Mouse (Mus musculus) forebrain, embryonic 10.5 days (tissue): ENCODE measurements around the gene Tgfbr2. TPM values are rescaled to one million over a fixed set of nuclear protein-coding genes. Genes with fewer than 3 reads are reported as not detected.

Source experiments
- DNase-seq: peaks from one replicate; pipeline ENCODE4 v3.0.0-alpha.2; 2017; ENCODE audit warnings: low spot score; ENCODE audit errors: extremely low spot score
- H3K27ac ChIP-seq: fragments of 300-500 bp; sonication (generic); 2 replicates; pipeline ENCODE4 v1.5.1; 2016; ENCODE audit warnings: mild to moderate bottlenecking
- H3K27me3 ChIP-seq: fragments of 300-500 bp; sonication (generic); 2 replicates; pipeline ENCODE4 v1.6.1; 2016; ENCODE audit warnings: mild to moderate bottlenecking; ENCODE audit not compliant: poor library complexity, severe bottlenecking
- H3K36me3 ChIP-seq: fragments of 300-500 bp; sonication (generic); replicated peaks from 2 replicates; pipeline ENCODE4 v1.6.1; 2016; ENCODE audit warnings: mild to moderate bottlenecking, moderate library complexity
- H3K4me1 ChIP-seq: fragments of 300-500 bp; sonication (generic); 2 replicates; pipeline ENCODE4 v1.6.1; 2016
- H3K4me3 ChIP-seq: fragments of 300-500 bp; sonication (generic); 2 replicates; pipeline ENCODE4 v1.5.1; 2016; ENCODE audit warnings: mild to moderate bottlenecking, moderate library complexity
- H3K9me3 ChIP-seq: fragments of 300-500 bp; sonication (generic); 2 replicates; pipeline ENCODE4 v1.6.1; 2016; ENCODE audit warnings: mild to moderate bottlenecking, moderate library complexity
- WGBS: fragments of 180-500 bp; shearing (Covaris S2); methylation state at CpG from one replicate; pipeline ENCODE4 v1.1.7; 2016; 5-methylcytosine and 5-hydroxymethylcytosine counted together
- polyA plus RNA-seq: library from polyadenylated mRNA; unstranded; fragments of >200 nt; fragmentation: Nextera tagmentation; extraction: Ambion mirVana; gene quantifications from 2 replicates; pipeline ENCODE4 v1.2.1, GENCODE M21; 2016

The Tgfbr2 gene
- polyA plus RNA-seq, 1 experiment from 2014 or later = 5.5 TPM

- peak overlapping the region; percentile 2; the same call in 1 of the 2 replicates for H3K27ac ChIP-seq
- no peaks in the 10 kb centered on the region for H3K36me3 ChIP-seq
- H3K27me3 ChIP-seq = no peaks in the 10 kb centered on the region
- DNase-seq = peak; percentile 26
- no peak overlapping the region for H3K4me3 ChIP-seq
- H3K4me1 ChIP-seq = peaks cover 24% of the 10 kb centered on the region
- H3K9me3 ChIP-seq = no peaks in the 10 kb centered on the region
- WGBS = 69% methylated on average over 11 of the region's 11 CpGs
These were observed 36.5 kb downstream of the Tgfbr2 start for GRCm38 (mm10) chr9:116138595-116139134.

GRCm38 (mm10) chr9:116137645-116138044, 37.5 kb downstream of the Tgfbr2 start:
- WGBS = 88% methylated on average over 3 of the region's 3 CpGs
- DNase-seq = no peak
- Histone ChIP-seq H3K36me3 (no peaks in the 10 kb centered on the region), H3K27ac (no peak overlapping the region), H3K27me3 (no peaks in the 10 kb centered on the region), H3K9me3 (no peaks in the 10 kb centered on the region), H3K4me3 (no peak overlapping the region), H3K4me1 (peaks cover 29% of the 10 kb centered on the region)

DNA sequence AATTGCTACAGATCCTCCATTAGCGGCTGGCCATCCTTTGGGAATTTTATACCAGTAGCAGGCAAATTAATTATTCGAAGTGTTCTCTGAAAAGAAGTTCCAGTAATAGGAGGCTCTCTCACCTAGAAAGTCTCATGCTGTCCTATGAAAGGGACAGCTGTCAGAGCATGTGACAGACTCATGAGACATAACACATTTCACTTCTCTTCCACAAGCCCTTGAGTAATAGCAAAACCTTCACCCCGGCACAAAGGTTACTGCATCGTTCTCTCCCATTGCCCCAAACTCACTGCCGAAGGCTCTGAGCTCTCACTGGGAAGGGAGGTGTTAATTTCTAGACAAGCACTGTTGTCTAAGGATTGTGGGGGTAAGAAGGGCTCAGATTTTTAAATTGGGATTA, 38.3 kb downstream of the Tgfbr2 start:
- no peak for DNase-seq
- WGBS = 91% methylated on average over 5 of the region's 5 CpGs
- Histone ChIP-seq H3K27ac (no peak overlapping the region), H3K4me3 (no peak overlapping the region), H3K27me3 (no peaks in the 10 kb centered on the region), H3K9me3 (no peaks in the 10 kb centered on the region), H3K4me1 (peaks cover 29% of the 10 kb centered on the region), H3K36me3 (no peaks in the 10 kb centered on the region)

GRCm38 (mm10) chr9:116136146-116136545, 39.0 kb downstream of the Tgfbr2 start:
- Histone ChIP-seq H3K27ac (no peak overlapping the region), H3K4me3 (no peak overlapping the region), H3K36me3 (no peaks in the 10 kb centered on the region), H3K27me3 (no peaks in the 10 kb centered on the region), H3K9me3 (no peaks in the 10 kb centered on the region), H3K4me1 (peaks cover 29% of the 10 kb centered on the region)
- no peak for DNase-seq
- WGBS = 75% methylated on average over 6 of the region's 6 CpGs

- WGBS = 84% methylated on average over 2 of the region's 2 CpGs
- Histone ChIP-seq H3K27ac (no peak overlapping the region), H3K4me1 (peaks cover 23% of the 10 kb centered on the region), H3K36me3 (no peaks in the 10 kb centered on the region), H3K9me3 (no peaks in the 10 kb centered on the region), H3K4me3 (no peak overlapping the region), H3K27me3 (no peaks in the 10 kb centered on the region)
- DNase-seq = no peak
These were observed 40.7 kb downstream of the Tgfbr2 start for GRCm38 (mm10) chr9:116134488-116134887.

- WGBS = 60% methylated on average over 6 of the region's 6 CpGs
- peaks cover 25% of the 10 kb centered on the region for H3K4me1 ChIP-seq
- no peak overlapping the region for H3K27ac ChIP-seq
- H3K4me3 ChIP-seq = no peak overlapping the region
- no peaks in the 10 kb centered on the region for H3K27me3 ChIP-seq
- no peaks in the 10 kb centered on the region for H3K9me3 ChIP-seq
- DNase-seq = no peak
- no peaks in the 10 kb centered on the region for H3K36me3 ChIP-seq
These were observed 41.7 kb downstream of the Tgfbr2 start for GRCm38 (mm10) chr9:116133312-116133980.

GRCm38 (mm10) chr9:116128886-116129285, 46.3 kb downstream of the Tgfbr2 start:
- Histone ChIP-seq H3K4me1 (peaks cover 20% of the 10 kb centered on the region), H3K27me3 (peaks cover 10% of the 10 kb centered on the region), H3K36me3 (0 out of 2 replicates have a peak, but pooled peaks cover 2% of the 10 kb centered on the region), H3K9me3 (no peaks in the 10 kb centered on the region), H3K27ac (no peak overlapping the region), H3K4me3 (no peak overlapping the region)
- DNase-seq = no peak
- WGBS = 54% methylated on average over 3 of the region's 3 CpGs

DNA sequence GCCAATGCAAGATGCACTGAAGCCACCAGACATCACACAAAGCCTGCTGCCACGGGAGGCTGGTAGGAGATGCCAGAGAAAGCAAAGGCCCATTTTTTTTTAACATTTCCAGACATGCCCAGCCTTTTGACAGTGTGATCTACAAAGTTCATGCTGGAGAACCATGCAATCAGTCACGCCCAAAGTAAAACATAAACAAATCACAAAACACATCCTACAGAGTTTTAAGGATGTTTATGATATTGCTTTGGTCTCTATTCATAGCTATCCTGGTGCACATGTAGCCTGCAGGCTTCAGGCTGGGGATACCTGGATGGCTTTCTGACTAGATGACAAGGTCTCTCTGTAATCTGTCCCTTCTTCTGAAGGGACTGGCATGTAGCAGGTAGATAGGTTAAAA, 46.8 kb downstream of the Tgfbr2 start:
- Histone ChIP-seq H3K4me1 (peaks cover 18% of the 10 kb centered on the region), H3K36me3 (0 out of 2 replicates have a peak, but pooled peaks cover 2% of the 10 kb centered on the region), H3K27ac (no peak overlapping the region), H3K4me3 (no peak overlapping the region), H3K9me3 (no peaks in the 10 kb centered on the region), H3K27me3 (peaks cover 10% of the 10 kb centered on the region)
- WGBS = 87% methylated on average over 2 of the region's 2 CpGs
- no peak for DNase-seq

GRCm38 (mm10) chr9:116126494-116126893, 48.7 kb downstream of the Tgfbr2 start:
- H3K4me3 ChIP-seq = no peak overlapping the region
- H3K36me3 ChIP-seq = 0 out of 2 replicates have a peak, but pooled peaks cover 2% of the 10 kb centered on the region
- DNase-seq = no peak
- no peaks in the 10 kb centered on the region for H3K9me3 ChIP-seq
- peaks cover 19% of the 10 kb centered on the region for H3K4me1 ChIP-seq
- H3K27me3 ChIP-seq = peaks cover 10% of the 10 kb centered on the region
- WGBS = 51% methylated on average over 4 of the region's 4 CpGs
- H3K27ac ChIP-seq = no peak overlapping the region

DNA sequence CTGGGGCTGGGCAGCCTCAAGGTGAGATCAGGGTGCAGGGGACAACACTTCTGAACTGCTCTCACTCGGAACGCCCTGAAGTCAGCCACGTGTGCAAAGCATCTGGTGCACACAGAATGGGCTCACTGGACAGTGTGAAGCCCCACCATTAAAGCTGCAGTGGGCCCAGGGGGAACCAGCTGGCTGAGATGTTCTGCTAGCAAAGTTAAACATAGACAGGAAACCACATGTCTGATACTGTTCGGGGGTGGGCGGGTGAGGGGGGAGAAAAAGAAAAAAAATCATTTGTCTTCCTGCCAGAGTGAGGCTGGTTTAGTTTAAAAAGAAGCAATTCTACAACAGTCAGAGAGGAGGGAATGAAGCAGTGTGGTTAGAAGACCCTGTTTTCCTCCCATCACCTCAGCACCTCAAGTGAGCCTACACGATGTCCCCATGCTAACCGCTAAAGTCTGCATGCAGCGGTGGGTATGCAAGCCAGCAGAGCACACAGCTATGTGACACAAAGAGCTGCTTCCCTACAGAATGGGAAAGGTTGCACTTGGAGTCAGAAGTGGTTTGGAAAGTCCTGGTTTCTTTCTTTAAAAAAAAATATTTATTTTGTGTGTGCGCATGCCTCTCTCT, 52.1 kb downstream of the Tgfbr2 start:
- H3K4me1 ChIP-seq = peaks cover 33% of the 10 kb centered on the region
- H3K27ac ChIP-seq = no peak overlapping the region
- peaks cover 10% of the 10 kb centered on the region for H3K27me3 ChIP-seq
- H3K4me3 ChIP-seq = no peak overlapping the region
- 76% methylated on average over 9 of the region's 9 CpGs for WGBS
- H3K36me3 ChIP-seq = 0 out of 2 replicates have a peak, but pooled peaks cover 2% of the 10 kb centered on the region
- H3K9me3 ChIP-seq = no peaks in the 10 kb centered on the region
- DNase-seq = no peak

DNA sequence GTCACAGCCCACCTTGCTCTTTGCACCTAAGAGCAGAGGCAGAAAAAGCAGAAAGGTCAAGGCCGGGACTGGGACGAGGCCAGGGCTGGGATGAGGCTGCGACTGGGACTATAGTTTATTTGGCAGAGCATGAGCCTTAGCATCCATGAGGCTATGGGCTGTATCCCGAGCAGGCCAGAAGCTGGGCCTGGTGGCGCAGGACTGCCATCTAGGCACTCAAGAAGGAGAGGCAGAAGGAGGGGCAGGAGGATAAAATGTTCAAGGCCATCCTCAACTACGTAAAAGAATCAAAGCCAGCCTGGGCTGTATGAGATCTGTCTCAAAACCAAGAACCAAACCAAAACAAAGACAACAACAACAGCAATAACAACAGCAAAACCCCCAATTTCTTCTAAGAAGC, 52.6 kb downstream of the Tgfbr2 start:
- Histone ChIP-seq H3K4me1 (peaks cover 34% of the 10 kb centered on the region), H3K36me3 (0 out of 2 replicates have a peak, but pooled peaks cover 2% of the 10 kb centered on the region), H3K4me3 (no peak overlapping the region), H3K9me3 (no peaks in the 10 kb centered on the region), H3K27ac (no peak overlapping the region), H3K27me3 (peaks cover 10% of the 10 kb centered on the region)
- DNase-seq = no peak
- 76% methylated on average over 6 of the region's 6 CpGs for WGBS

- Histone ChIP-seq H3K27me3 (peaks cover 10% of the 10 kb centered on the region), H3K9me3 (no peaks in the 10 kb centered on the region), H3K27ac (no peak overlapping the region), H3K4me3 (no peak overlapping the region), H3K4me1 (peaks cover 29% of the 10 kb centered on the region), H3K36me3 (0 out of 2 replicates have a peak, but pooled peaks cover 2% of the 10 kb centered on the region)
- no peak for DNase-seq
- 90% methylated on average over 7 of the region's 7 CpGs for WGBS
These were observed 53.7 kb downstream of the Tgfbr2 start for GRCm38 (mm10) chr9:116121472-116121871.

DNA sequence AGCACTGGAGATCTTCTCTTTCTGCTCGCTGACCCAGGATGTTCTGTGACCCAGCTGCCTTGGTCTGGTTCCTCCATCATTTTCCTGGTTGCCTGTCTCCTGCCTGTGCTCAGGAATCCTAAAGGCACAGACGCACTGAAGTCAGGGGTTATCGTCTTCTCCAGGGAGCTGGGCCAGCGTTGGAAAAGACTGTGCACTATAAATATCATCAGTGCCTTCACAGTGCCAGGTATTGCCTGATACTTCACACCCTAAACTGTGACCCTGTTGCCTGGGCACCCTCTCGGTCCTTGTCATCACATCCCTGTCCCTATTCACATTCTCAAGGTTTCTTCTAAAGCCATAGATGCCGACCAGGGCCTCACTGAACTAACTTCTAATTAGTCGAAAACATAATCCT, 55.2 kb downstream of the Tgfbr2 start:
- Histone ChIP-seq H3K4me3 (no peak overlapping the region), H3K27me3 (peaks cover 5% of the 10 kb centered on the region), H3K4me1 (peaks cover 23% of the 10 kb centered on the region), H3K9me3 (no peaks in the 10 kb centered on the region), H3K27ac (no peak overlapping the region), H3K36me3 (0 out of 2 replicates have a peak, but pooled peaks cover 2% of the 10 kb centered on the region)
- WGBS = 82% methylated on average over 7 of the region's 7 CpGs
- no peak for DNase-seq
